Mouse (Mus musculus) heart, adult 2 months (tissue): ENCODE results near the gene Zfp580. TPM values are rescaled to one million over a fixed set of nuclear protein-coding genes. Genes with fewer than 3 reads are reported as not detected.
"Not testable (repeated sequence)": the region's sequence is repeated elsewhere in the genome, so short reads cannot be mapped to it uniquely, and the experiment has no call there.

Source experiments
- DNase-seq, 2 experiments: peaks; one replicate each; pipeline ENCODE4 v3.0.0; 2021
- H3K27ac ChIP-seq: fragments of 200-600 bp; 2 replicates; pipeline ENCODE4 v1.8.1; 2022
- H3K27me3 ChIP-seq: fragments of 200-500 bp; 2 replicates; pipeline ENCODE4 v1.6.1; 2012; ENCODE audit warnings: mild to moderate bottlenecking, low read length, inconsistent platforms, mixed read lengths; ENCODE audit not compliant: control insufficient read depth, insufficient read depth
- H3K36me3 ChIP-seq: fragments of 200-500 bp; 2 replicates; pipeline ENCODE4 v1.6.1; 2012; ENCODE audit warnings: low read length, inconsistent platforms; ENCODE audit not compliant: control insufficient read depth, insufficient read depth
- H3K4me1 ChIP-seq: fragments of 200-500 bp; 2 replicates; pipeline ENCODE4 v1.6.1; 2011; ENCODE audit warnings: low read length; ENCODE audit not compliant: control insufficient read depth, insufficient read depth
- H3K4me3 ChIP-seq: fragments of 200-600 bp; 2 replicates; pipeline ENCODE4 v1.8.1; 2022
- H3K79me2 ChIP-seq: fragments of 200-500 bp; replicated peaks from 2 replicates; pipeline ENCODE4 v1.6.1; 2012; ENCODE audit warnings: mild to moderate bottlenecking, inconsistent platforms, low read length, moderate library complexity, mixed read lengths; ENCODE audit not compliant: control insufficient read depth, insufficient read depth
- H3K9ac ChIP-seq: fragments of 200-500 bp; 2 replicates; pipeline ENCODE4 v1.6.1; 2012; ENCODE audit warnings: low read depth, mild to moderate bottlenecking, control low read depth, inconsistent platforms, low read length, mixed read lengths
- CTCF ChIP-seq: fragments of 200-600 bp; IDR thresholded peaks from 2 replicates; pipeline ENCODE4 v1.8.1; 2022; ENCODE audit warnings: antibody characterized with exemption, mild to moderate bottlenecking, moderate library complexity
- EP300 ChIP-seq: fragments of 200-500 bp; IDR thresholded peaks from 2 replicates; pipeline ENCODE4 v1.6.1; 2011; ENCODE audit warnings: low read depth, low read length, control low read depth; ENCODE audit not compliant: insufficient read depth
- POLR2A ChIP-seq: fragments of 200-500 bp; IDR thresholded peaks from 2 replicates; pipeline ENCODE4 v1.6.1; 2011; ENCODE audit warnings: mild to moderate bottlenecking, low read depth, low read length, control low read depth; ENCODE audit not compliant: insufficient read depth
- WGBS: fragments of 180-500 bp; shearing (Covaris S2); methylation state at CpG from one replicate; pipeline ENCODE4 v1.1.7; 2018; 5-methylcytosine and 5-hydroxymethylcytosine counted together
- intact Hi-C: fragments of 180-260 bp; cut with DNase I; formaldehyde crosslinking; loops from one replicate; pipeline ENCODE4 v1.15.1; 2025
- long read RNA-seq: library from polyadenylated mRNA; stranded (forward); transcript quantifications from one replicate; pipeline ENCODE4 v2.0.0, GENCODE M21; 2021
- polyA plus RNA-seq: library from polyadenylated mRNA; depleted of rRNA; stranded (reverse); fragments of >200 nt; gene quantifications from 2 replicates; pipeline ENCODE4 v1.2.3, GENCODE M21; 2012; rRNA removed
- total RNA-seq, 2 experiments: library from RNA; stranded (reverse); gene quantifications; 2 replicates each; pipeline ENCODE4 v1.2.3; 2021

Gene Zfp580
- total RNA-seq (1 to 10 TPM; 3.4 to 4.4 TPM), polyA plus RNA-seq (7.4 and 12.7 TPM in 2 replicates)
- long read RNA-seq, partial matches to known transcripts = 0 of 3 reads
- long read RNA-seq, other reads (novel, unspliced or antisense) = 0 of 3 reads

DNA sequence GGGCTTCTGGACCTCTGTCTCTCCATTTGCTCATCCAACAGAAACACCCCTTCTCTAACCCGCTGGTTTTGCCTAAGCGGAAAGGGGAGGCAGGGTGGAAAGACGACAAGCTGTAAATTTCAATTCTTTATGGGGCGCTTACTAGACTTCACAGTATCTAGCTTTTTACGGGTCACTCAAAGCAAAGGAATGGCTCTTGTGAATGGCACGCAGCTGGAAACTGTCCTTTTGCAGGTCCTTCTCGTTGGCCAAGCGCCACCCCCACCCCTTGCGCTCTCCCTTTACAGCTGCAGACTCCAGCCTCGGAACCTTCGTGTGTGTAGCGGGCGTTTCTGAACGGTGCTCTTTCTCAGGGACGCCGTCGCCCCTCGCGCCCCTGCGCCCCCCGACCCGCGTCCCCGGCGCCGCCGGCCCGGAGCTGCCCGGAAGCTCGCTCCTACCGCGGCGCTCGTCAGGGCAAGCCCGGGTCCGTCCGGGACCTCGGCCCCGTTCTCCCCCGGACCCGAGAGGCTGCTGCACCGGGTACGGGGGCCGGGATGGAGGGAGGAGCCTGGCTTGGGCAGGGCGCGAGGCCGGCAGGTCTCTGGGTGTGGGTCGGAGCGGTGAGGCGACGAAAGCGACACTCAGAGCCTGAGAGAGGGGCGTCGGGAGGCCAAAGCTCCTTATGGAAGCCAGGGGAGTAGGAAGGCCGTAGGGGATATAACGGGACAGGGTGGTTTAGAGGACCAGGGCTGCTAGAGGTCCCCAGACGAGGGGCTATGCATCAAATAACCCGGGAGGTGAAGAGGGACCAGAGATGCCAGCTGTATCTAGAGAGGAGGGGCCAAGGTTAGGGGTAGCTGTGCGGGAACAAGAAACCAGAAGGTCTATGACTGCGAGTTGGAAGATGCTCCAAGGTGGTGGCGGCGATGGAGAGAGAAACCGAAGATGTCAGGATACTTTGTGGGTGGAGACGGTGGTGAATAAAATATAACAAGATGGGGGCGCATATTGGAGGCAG is at the start of gene Zfp580:
Zfp580 (plus strand) TSS at position 346 of the 1,000 bp plus-strand sequence.
- Histone ChIP-seq H3K27me3 (peaks cover 15% of the 10 kb centered on the region), H3K9ac (peak within 1 kb of the TSS; percentile 90), H3K4me1 (peaks cover 2% of the 10 kb centered on the region; the same call in 1 of the 2 replicates), H3K4me3 (peak within 1 kb of the TSS; percentile 92), H3K36me3 (no peaks in the 10 kb centered on the region), H3K27ac (peak within 1 kb of the TSS; percentile 74), H3K79me2 (no peaks in the 10 kb centered on the region)
- no peak for TF ChIP-seq CTCF
- no peak for TF ChIP-seq EP300
- TF ChIP-seq POLR2A = no peak; the same call in 1 of the 2 replicates
- under 1% methylated on average over 65 of the region's 65 CpGs for WGBS
- DNase-seq = peak; percentile 86 to 88
- intact Hi-C loops = loop anchor here (2.0 to 5.0 kb wide), 3 partner anchors 15 to 184 kb away; partner anchors contain the start of gene Zfp579

DNA sequence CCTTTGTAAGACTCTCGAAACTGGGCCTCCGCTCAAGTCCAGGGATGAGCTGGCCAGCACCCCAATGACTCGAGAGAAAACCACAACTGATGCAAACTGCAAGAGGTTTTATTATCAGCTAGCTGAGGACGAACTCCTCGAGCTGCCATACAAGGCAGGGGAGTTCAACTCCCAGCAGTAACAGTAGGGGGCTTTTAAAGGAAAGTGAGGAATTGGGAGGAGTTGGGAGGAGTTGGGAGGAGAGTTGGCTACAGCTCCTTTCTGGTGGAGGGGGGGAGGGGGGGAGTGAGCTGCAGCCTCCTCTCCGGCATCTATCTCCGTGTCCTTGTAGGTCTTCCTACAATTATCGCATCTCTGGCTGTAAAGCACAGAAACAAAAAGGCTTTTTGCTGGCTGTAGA is 48.5 kb upstream of the Zfp580 start:
- DNase-seq, H3K4me3 ChIP-seq, H3K9ac ChIP-seq, H3K27me3 ChIP-seq, intact Hi-C loops, H3K4me1 ChIP-seq, H3K79me2 ChIP-seq, H3K27ac ChIP-seq, H3K36me3 ChIP-seq: not testable (repeated sequence)
- 70% methylated on average over 8 of the region's 8 CpGs for WGBS

DNA sequence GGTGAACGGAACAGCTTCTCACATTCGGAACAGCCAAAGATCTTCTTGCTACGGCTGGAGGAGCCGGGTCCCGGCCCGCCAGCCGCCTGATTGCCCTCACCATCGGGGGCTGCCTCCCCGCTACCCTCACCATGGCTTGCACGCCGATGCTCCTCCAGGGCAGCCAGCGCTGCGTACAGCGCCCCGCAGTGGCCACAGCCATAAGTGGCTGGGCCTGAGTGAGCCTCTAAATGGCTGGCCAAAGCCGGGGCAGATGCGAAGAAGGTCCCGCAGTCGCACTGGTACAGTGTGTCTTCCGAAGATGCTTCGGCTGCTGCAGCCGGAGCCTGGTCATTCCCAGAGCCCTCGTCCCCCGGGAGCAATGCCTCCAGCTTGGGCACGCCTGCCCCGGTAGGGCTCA is 43.1 kb upstream of the Zfp580 start:
- no peaks in the 10 kb centered on the region for H3K4me1 ChIP-seq
- TF ChIP-seq EP300 = no peak
- TF ChIP-seq CTCF = no peak
- TF ChIP-seq POLR2A = no peak
- no peaks in the 10 kb centered on the region for H3K79me2 ChIP-seq
- H3K27ac ChIP-seq = no peak overlapping the region
- no peak overlapping the region for H3K4me3 ChIP-seq
- intact Hi-C loops = no loop called here
- no peaks in the 10 kb centered on the region for H3K27me3 ChIP-seq
- WGBS = 95% methylated on average over 26 of the region's 26 CpGs
- no peak overlapping the region for H3K9ac ChIP-seq
- H3K36me3 ChIP-seq = no peaks in the 10 kb centered on the region
- no peak for DNase-seq

DNA sequence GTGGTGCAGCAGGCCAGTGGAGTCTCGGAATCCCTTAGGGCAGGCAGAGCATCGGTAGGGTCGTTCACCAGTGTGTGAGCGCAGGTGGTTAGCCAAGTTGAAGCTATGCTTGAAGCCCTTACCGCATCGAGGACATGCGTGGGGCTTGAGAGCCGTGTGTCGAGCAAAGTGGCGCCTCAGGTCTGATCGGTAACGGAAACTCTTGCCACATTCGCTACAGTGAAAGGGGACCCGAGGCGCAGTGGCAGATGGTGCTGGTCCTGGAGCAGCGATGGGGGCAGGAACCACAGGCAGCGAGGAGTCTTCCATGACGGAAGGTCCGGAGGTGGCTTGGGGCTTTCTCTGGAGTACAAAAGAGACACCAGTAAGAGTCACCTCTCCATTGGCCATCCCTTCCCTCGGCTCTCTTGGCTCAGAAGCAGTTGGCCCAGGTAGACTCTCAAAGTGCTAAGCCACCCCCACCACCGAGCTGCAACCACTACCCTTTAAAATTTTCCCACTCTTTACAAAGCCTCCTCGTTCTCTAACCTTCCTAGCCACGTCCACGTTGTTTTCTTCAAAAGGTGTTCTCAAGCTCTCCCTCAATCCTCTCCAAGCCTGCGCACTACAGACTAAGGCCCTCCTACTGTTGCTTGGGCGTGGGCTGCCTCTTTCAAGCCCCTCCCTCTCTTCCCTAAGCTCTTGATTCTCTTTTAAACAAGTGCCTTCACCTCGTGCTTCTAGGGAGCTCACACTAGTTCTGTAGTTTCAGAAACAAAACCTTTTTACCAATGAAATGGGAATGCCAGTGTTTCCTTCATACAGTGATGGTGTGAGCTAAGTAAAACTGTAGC is 38.4 kb upstream of the Zfp580 start:
- no peak overlapping the region for H3K27ac ChIP-seq
- no peaks in the 10 kb centered on the region for H3K79me2 ChIP-seq
- TF ChIP-seq POLR2A = no peak
- no peak for TF ChIP-seq EP300
- TF ChIP-seq CTCF = no peak
- WGBS = 90% methylated on average over 27 of the region's 27 CpGs
- no peaks in the 10 kb centered on the region for H3K4me1 ChIP-seq
- H3K4me3 ChIP-seq = no peak overlapping the region
- H3K27me3 ChIP-seq = no peaks in the 10 kb centered on the region
- no peak for DNase-seq
- H3K9ac ChIP-seq = no peak overlapping the region
- intact Hi-C loops = loop anchor here (2.0 to 10.0 kb wide), 3 partner anchors 16 to 358 kb away; partner anchors contain the start of genes Ppp6r1 and Zfp579
- no peaks in the 10 kb centered on the region for H3K36me3 ChIP-seq

DNA sequence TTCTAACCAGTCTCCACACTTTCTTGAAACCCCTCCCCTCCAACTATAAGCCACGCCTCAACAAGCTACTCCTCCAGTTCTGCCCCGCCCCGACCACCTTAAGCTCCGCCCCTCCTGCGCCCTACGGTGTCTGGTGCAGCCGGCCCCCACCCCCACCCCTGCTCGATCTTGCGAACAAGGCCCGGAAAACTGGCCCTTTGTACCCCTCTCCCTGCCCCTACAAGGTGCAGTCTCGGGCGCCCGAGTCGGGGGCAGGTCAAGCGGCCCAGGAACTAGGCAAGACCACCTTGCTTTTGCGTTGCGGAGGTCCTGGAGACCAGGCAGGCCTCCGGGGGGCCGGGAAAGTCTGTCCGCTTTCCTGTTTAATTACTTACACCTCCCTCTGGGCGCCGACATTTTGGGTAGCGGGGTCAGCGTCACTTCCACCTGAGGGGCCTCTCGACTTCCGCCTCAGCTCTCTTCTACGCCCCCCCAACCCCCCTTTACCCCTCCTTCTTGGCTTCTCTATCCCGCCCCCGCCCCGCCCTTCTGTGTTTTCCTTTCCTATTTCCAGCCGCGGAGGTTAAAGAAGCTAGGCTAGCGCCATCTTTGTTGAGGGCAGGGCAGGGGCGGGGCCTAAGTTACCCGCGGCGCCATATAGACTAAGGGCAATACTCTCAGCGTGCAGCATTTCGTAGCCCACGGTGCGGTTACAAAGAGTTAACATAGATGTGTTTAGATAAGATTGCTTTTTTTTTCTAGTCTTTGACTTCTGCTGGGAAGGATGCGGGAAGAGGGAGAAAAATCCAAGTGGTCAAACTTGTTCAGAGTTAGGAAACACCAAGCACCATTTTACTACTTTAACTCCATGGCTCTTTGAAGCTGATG is 36.9 kb upstream of the Zfp580 start, which contains the start of the genes Zfp524 and Fiz1:
Zfp524 (plus strand) TSS at position 165 of the 867 bp plus-strand sequence.
Fiz1 (minus strand) TSS at position 447 of the 867 bp plus-strand sequence.
- Histone ChIP-seq H3K4me3 (peak within 1 kb of the TSS; percentile 87), H3K27me3 (no peaks in the 10 kb centered on the region), H3K9ac (peak within 1 kb of the TSS; percentile 96), H3K36me3 (no peaks in the 10 kb centered on the region), H3K79me2 (no peaks in the 10 kb centered on the region), H3K4me1 (peaks cover 2% of the 10 kb centered on the region; the same call in 1 of the 2 replicates), H3K27ac (peak within 1 kb of the TSS; percentile 97)
- peak; percentile 96 to 99 for DNase-seq
- TF ChIP-seq EP300 (no peak), CTCF (no peak), POLR2A (0 out of 2 replicates have a peak, but pooled peaks have one; percentile 28)
- WGBS = under 1% methylated on average over 42 of the region's 42 CpGs
- intact Hi-C loops = loop anchor here (1.0 to 10.0 kb wide), 4 partner anchors 48 to 360 kb away; partner anchors contain the start of genes Ppp6r1, U2af2 and Ube2s
